Mouse (Mus musculus) lung, embryonic 16.5 days (tissue): Measurements from ENCODE around the gene Kcnq5. TPM values are rescaled to one million over a fixed set of nuclear protein-coding genes. Genes with fewer than 3 reads are reported as not detected.
"Not testable (repeated sequence)": the region's sequence is repeated elsewhere in the genome, so short reads cannot be mapped to it uniquely, and the experiment has no call there.

Experiments used
- ATAC-seq: fragments of 200-750 bp; cut with Nextera tagmentation; 2 replicates; pipeline ENCODE4 v1.8.0; 2017; ENCODE audit warnings: low read depth, mild to moderate bottlenecking, moderate library complexity
- H3K27ac ChIP-seq: fragments of 300-500 bp; sonication (generic); 2 replicates; pipeline ENCODE4 v1.5.1; 2014; ENCODE audit warnings: mild to moderate bottlenecking, control low read depth, low read length
- H3K27me3 ChIP-seq: fragments of 300-500 bp; sonication (generic); 2 replicates; pipeline ENCODE4 v1.6.1; 2014; ENCODE audit warnings: low read depth, low read length, mixed read lengths; ENCODE audit not compliant: control insufficient read depth, insufficient read depth
- H3K36me3 ChIP-seq: fragments of 300-500 bp; sonication (generic); 2 replicates; pipeline ENCODE4 v1.6.1; 2014; ENCODE audit warnings: low read length; ENCODE audit not compliant: control insufficient read depth, insufficient read depth
- H3K4me1 ChIP-seq: fragments of 300-500 bp; sonication (generic); replicated peaks from 2 replicates; pipeline ENCODE4 v1.6.1; 2014; ENCODE audit warnings: low read length, mixed read lengths; ENCODE audit not compliant: control insufficient read depth, insufficient read depth
- H3K4me2 ChIP-seq: fragments of 300-500 bp; sonication (generic); 2 replicates; pipeline ENCODE4 v1.6.1; 2014; ENCODE audit warnings: low read depth, low read length, control low read depth
- H3K4me3 ChIP-seq: fragments of 300-500 bp; sonication (generic); 2 replicates; pipeline ENCODE4 v1.5.1; 2014; ENCODE audit warnings: mild to moderate bottlenecking, low read length, control low read depth
- H3K9ac ChIP-seq: fragments of 300-500 bp; sonication (generic); 2 replicates; pipeline ENCODE4 v1.6.1; 2014; ENCODE audit warnings: low read length, control low read depth
- H3K9me3 ChIP-seq: fragments of 300-500 bp; sonication (generic); 2 replicates; pipeline ENCODE4 v1.6.1; 2016; ENCODE audit warnings: low read length; ENCODE audit not compliant: control insufficient read depth
- WGBS: fragments of 180-500 bp; shearing (Covaris S2); extraction: QIAGEN DNeasy Blood & Tissue Kit; methylation state at CpG from one replicate; pipeline ENCODE4 v1.1.7; 2014; 5-methylcytosine and 5-hydroxymethylcytosine counted together
- polyA plus RNA-seq: library from polyadenylated mRNA; unstranded; fragments of >200 nt; fragmentation: Nextera tagmentation; extraction: Ambion mirVana; gene quantifications from 2 replicates; pipeline ENCODE4 v1.2.1, GENCODE M21; 2015

The Kcnq5 gene
- polyA plus RNA-seq, 1 experiment from 2014 or later, result 1.1 TPM

DNA sequence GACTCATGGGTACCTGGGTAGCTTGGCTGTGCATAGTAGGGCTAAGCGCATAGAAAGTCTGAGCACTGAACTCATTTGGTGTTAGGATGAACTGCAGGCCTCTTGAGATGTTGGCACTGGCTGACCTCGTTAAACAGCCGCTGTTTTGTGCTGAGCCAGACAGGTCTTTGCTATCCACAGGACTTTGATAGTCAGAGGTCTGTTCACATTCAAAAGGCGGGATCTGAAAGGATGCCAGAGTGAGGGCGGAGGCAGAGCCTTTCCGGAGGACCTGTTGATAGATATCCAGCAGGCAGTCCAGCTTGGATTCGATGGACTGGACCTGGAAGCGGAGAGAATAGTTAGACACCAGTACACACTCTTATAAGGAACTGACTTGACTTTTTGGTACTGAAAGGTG lies 558.9 kb downstream of the Kcnq5 start:
- Histone ChIP-seq H3K9me3 (no peaks in the 10 kb centered on the region), H3K36me3 (no peaks in the 10 kb centered on the region), H3K4me2 (no peak overlapping the region), H3K9ac (no peak overlapping the region), H3K27me3 (no peaks in the 10 kb centered on the region), H3K4me3 (no peak overlapping the region), H3K4me1 (no peaks in the 10 kb centered on the region), H3K27ac (no peak overlapping the region)
- 76% methylated on average over 8 of the region's 8 CpGs for WGBS
- no peak for ATAC-seq

DNA sequence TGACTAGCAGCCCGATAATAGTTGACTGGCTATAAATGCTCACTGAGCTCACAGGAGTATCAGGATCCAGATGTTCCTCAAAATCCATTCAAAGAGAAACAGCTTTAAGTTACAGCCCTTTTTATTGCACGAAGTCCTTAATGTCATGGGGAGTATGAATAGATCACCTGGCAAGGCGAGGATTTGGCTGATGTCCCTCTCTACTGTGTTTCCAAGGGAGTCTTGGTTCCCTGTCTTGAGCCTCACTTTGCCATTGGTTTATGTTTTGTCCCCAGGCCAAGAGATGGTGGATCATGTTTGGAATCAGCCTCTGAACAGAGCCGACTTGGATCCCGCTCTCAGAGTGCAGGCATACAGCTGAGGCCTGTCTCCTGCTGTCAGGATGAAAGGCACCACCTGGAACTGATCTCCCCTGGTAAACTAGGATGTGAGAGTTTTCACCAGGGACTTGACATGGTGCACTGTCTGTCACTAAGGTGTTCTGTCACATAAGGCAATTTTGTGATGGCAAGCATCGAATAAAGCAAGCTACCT lies 570.5 kb downstream of the Kcnq5 start:
- no peak overlapping the region for H3K9ac ChIP-seq
- H3K4me1 ChIP-seq, result no peaks in the 10 kb centered on the region
- no peaks in the 10 kb centered on the region for H3K27me3 ChIP-seq
- H3K27ac ChIP-seq, result no peak overlapping the region
- no peak for ATAC-seq
- H3K4me3 ChIP-seq, result no peak overlapping the region
- no peak overlapping the region for H3K4me2 ChIP-seq
- WGBS, result 59% methylated on average over 6 of the region's 6 CpGs
- no peaks in the 10 kb centered on the region for H3K9me3 ChIP-seq
- H3K36me3 ChIP-seq, result no peaks in the 10 kb centered on the region

DNA sequence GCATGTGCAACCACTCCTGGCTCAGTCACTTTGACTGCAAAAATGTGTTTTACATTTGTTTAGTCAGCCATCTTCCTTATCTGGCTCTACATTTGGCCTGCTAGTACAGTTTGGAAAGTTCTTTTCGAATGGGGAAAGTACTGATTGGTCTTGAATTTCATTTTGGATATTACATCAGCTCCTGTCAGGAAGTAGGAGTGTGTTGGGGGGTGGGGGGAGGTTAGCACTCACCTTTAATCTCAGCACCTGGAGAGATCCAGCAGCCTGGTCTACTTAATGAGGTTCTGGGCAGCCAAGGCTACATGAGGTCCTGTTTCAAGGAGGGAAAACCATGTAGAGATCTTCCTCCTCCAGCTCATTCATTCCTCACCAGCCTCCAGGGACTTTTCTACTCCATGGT lies 578.5 kb downstream of the Kcnq5 start, which contains the start of gene Khdc1b:
Khdc1b (plus strand) TSS at position 301 of the 400 bp plus-strand sequence.
- no peaks in the 10 kb centered on the region for H3K27me3 ChIP-seq
- H3K4me3 ChIP-seq, result no peak within 1 kb of the TSS
- no peak within 1 kb of the TSS for H3K9ac ChIP-seq
- no peaks in the 10 kb centered on the region for H3K4me1 ChIP-seq
- WGBS, result 83% methylated on average over 1 of the region's 1 CpGs
- ATAC-seq, result no peak
- H3K4me2 ChIP-seq, result no peak within 1 kb of the TSS
- H3K9me3 ChIP-seq, result no peaks in the 10 kb centered on the region
- H3K36me3 ChIP-seq, result no peaks in the 10 kb centered on the region
- no peak within 1 kb of the TSS for H3K27ac ChIP-seq

- not testable (repeated sequence) for H3K9me3 ChIP-seq, H3K27me3 ChIP-seq
These were observed 593.7 kb downstream of the Kcnq5 start, which contains the start of gene Khdc1c for GRCm38 (mm10) chr1:21368031-21368430. Gene Khdc1c (plus strand): TSS chr1:21368331.

GRCm38 (mm10) chr1:21349341-21349740 lies 612.4 kb downstream of the Kcnq5 start, which contains the start of gene Khdc1a:
Gene Khdc1a (plus strand): TSS chr1:21349641.
- Histone ChIP-seq H3K36me3 (no peaks in the 10 kb centered on the region), H3K9me3 (no peaks in the 10 kb centered on the region), H3K9ac (no peak within 1 kb of the TSS), H3K4me1 (no peaks in the 10 kb centered on the region), H3K4me3 (no peak within 1 kb of the TSS), H3K4me2 (no peak within 1 kb of the TSS), H3K27me3 (no peaks in the 10 kb centered on the region), H3K27ac (no peak within 1 kb of the TSS)
- 78% methylated on average over 2 of the region's 2 CpGs for WGBS
- no peak for ATAC-seq

More at GRCm38 (mm10) chr1:21368031-21368430, 593.7 kb downstream of the Kcnq5 start, which contains the start of gene Khdc1c:
- H3K4me2 ChIP-seq, H3K9ac ChIP-seq, H3K4me1 ChIP-seq, ATAC-seq, H3K4me3 ChIP-seq, H3K27ac ChIP-seq, H3K36me3 ChIP-seq: not testable (repeated sequence)
- 59% methylated on average over 1 of the region's 1 CpGs for WGBS
